Mouse (Mus musculus): ENCODE data around the gene Setd6. TPM values are rescaled to one million over a fixed set of nuclear protein-coding genes. Genes with fewer than 3 reads are reported as not detected.
A peak's percentile ranks its signal among the peaks of the same experiment; 100 is the strongest.

Setd6 gene
- total and polyA plus RNA-seq, 3 experiments, result 16.3 to 39.7 (median 28.9) TPM

DNA sequence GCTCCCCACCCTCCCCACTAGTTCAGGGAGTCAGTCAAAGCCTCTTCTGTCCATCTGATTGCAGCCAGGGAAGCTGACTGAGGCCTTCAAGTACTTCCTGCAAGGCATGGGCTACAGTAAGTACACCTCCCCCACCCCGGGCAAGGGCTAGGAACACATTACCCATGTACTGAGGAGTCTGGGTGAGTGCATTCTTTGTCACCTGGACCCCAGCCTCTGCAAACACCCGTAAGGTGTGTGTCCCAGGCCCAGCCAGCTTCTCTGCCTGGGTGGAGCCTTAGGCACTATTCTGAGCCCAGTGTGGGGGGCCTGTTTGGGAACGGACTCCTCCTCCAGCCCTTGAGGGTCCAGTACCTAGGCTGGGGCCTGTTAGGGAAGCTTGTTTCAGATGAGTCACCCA lies 4.7 kb upstream of the Setd6 start:
- no peak for DNase-seq

DNA sequence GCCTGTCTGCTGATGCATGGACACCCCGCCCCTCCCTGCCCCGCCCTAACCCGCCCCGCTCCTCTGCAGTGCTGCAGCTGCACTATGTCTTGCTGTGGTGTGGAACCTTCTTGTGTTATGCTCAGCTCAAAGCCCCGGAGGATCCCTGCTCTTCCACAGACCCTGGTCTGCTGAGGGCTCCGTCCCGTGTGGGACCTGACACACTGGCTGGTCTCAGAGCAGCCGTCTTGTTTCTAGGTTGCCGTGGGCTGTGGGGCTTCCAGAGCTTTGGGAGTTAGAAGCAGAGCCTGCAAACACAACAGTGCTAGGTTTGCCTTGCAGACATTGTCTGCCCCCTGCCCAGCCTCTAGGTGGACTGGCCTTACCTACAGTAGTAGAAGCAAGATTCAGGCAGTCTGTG lies 3.3 kb upstream of the Setd6 start:
- DNase-seq, result no peak

DNA sequence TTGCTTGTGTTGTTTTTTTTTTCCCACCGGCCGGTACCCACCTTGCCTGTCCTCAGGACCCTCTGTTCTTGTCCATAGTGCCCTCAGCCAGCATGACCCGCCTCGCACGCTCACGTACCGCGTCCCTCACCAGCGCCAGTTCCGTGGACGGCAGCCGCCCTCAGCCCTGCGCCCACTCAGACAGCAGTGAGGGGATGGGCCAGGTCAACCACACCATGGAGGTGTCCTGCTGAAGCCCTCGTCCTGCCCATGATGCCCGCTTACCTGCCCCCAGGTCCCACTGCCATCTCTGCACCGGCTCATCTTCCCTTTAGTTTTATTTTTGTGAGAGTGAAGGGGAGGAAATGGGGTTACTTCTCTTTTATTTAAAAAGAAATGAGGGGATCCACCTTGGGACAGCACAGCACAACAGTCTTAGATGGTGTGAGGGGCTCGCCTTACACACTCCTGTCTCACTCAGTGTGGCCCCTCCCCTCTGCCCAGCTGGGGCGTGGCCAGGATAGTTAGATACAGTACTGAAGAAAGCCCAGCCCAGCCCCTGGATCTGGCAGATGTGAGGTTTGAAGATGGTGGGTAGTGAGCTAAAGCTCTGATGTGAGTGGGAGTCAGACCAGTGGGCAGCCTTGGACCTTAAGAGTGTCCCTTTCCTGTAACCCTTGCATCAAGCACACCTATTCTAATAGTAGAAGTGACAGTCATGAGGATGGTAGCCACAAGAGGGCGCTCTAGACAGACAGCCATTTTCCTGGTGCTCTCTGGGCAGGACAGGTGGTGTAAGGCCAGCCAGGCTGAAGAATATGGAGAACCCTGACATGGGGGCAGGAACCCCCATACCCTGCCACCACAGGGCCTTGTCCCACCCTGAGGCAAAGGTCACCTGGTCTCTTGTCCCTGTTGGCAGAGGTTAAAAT lies 2.3 kb upstream of the Setd6 start:
- peak; percentile 72 for DNase-seq

DNA sequence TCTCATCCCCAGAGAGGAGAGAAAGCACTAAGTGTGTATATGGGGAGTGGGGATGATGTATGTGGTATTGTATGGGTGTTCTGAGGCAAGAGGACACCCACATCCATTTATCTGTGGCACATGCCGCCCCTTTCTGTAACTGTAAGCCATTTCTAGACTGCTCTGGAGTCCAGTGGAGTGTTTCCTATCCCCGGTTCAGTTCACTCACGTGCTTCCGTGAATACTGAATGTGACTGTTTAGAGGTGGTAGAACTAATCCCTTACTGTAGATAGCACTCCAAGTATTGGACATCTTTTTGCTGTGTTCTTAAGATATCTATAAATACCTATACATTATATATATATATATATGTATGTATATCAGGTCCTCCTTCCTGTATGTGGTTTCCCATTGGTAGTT lies 1.3 kb upstream of the Setd6 start:
- no peak for DNase-seq

DNA sequence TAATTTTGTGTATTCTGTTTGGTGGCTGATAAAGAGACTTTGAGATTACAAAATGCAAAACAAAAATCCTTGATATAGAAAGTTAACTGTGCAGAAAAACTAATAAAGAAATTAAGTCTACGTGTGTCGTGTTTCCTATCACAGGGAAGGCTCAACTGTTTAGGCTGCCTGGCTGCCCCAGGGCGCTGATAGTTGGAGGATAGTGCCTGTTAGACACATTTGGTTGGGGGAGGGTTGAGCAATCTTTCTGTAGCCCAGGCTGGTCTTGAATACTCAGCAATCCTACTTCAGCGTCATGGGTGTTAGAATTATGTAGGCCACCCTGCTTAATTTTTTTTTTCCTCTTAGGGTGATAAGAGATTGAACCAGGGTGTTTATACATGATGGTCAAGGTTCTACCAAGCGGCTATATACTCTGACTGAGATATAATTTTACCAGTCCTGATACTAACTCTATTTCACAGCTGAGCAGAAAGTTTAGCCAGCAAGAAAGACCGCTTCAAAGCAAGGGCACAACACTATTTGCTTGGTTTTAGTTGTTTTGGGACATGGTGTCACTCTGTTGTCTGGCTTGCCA lies 756 bp upstream of the Setd6 start:
- DNase-seq, result no peak

DNA sequence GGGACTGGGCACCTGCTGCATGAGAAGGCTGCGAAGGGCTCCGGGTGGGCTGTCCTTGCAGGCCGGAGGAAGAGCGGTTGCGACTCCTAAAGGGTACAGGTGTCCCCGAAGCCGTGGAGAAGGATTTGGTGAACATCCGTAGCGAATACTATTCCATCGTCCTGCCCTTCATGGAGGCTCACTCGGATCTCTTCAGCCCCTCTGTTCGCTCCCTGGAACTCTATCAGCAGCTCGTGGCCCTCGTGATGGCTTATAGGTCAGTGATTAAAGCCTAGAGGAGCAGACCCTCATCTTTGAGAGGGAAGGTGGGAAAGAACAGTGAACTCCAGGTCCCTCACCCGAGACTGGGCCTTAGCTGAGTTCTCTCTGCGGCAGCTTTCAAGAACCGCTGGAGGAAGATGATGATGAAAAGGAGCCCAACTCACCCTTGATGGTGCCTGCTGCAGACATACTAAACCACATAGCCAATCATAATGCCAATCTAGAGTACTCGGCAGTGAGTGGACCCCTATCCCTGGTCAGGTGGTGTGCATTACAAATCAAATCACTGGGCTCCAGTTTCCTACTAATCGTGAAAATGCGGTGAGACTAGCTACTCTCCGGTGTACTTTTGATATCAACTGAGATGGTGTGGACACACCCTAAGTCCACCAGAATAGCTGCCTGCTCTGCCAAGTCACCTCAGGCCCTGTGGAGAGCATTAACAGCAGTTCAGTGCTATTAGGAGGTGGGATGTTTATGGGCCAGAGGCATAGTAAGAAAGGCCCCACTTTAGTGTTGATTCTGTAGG lies 1.1 kb downstream of the Setd6 start:
- no peak for DNase-seq

DNA sequence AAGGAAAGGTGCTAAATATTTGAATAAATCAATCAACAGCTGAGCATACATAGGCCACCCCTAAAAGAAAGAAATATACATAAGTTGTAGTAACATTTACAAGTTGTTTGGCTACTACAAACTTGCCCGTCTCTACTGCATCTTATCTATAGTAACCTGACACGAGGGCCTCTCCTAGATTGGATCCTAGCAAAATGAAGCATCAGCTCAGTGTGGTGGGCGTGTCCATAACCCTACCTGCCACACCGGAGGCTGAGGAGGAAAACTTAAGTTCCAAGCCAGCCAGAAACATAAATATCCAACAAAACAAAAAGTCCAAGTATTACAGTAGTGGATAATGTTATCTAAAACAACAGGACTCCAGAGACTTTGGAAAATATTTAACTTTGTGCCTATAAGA lies 11.9 kb downstream of the Setd6 start:
- no peak for DNase-seq

DNA sequence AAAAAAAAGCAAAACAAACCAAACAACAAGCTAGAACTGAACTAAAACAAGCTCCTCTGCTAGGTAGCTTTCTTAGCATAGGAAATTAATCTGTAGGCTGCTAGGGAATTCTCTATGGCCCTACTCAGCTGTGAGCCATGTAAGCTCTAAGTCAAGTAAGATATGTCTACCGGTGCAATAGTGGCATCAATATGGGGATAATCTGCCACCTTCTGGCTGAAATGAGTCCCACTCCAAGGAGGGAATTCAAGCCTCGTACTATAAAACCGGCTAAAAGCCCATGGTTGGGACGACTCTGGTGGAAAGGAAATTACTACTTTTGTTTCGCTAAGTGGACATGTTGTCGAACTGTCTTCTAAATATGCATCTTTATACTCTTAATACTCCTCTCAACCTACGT lies 22.9 kb downstream of the Setd6 start:
- peak; percentile 10 for DNase-seq

DNA sequence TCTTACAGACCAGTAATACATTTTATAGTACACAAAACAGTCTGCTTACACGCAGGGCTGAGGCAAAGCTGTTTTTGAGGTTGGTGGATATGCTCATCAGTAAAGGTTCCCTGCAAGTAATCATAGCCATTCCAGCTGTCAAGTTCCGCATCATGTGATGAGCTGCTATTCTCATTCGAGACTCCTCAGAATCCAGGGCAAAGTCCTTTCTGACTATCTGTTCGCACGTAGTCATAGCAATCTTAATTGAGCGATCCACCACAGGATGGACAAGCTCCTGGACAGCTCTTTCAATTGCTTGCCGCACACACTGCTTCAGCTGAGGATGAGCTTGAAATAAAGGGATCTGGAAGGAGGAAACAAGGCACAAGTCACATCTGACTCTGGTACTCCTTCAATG lies 26.1 kb downstream of the Setd6 start:
- no peak for DNase-seq

DNA sequence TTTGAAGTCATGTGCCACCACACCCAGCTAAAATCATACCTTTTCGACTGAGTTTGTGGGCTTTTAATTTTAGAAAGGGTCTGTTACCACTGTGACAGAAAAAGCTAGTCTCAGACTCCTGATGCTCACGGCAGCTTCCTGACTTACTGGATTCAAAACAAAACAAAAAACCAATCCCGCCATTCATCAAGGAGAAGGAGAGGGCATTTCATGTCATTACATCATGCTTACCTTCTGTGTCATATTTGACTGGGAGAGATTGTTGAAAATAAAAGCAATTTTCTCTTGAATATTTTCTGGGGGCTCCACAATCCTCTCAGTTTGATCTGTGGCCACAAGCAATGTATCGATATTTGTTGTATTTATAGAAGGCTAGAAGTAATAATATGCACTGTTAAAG lies 32.3 kb downstream of the Setd6 start:
- DNase-seq, result no peak

DNA sequence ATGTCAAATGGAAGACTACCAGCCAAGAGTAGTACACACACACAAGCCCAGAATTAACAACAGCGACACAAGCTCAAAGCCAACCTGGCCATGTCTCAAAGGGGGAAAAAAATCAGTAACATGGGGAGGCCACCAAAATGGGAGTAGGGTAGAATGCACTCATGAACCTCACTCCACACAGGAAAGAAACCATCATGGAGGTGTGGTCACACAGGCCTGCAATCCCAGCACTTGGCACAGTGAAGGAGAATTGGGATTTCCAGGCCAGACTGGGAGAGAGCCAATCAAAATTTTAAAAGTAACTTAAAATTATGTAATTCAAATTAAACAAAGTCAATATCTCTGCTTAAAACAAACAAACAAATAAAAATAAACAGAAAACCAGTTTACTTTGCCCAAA lies 36.2 kb downstream of the Setd6 start:
- no peak for DNase-seq

DNA sequence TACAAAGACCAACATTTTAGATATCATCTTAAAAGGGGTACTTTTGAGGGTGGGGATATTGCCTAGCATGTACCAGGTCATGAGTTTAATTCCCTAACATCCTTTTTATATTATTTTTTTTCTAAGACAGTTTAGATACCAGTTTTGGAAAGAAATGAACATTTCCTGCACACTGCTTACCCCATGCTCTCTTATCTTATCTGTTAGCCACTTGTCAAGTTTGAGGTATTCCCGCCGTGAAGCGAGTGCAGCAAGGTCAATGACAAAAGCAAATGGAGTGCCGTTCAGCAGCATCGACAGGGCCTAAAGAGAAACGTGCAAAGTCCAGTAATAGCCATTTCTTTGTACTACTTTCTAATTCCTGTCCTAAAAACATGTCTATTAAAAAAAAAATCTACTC lies 44.6 kb downstream of the Setd6 start:
- peak; percentile 57 for DNase-seq

DNA sequence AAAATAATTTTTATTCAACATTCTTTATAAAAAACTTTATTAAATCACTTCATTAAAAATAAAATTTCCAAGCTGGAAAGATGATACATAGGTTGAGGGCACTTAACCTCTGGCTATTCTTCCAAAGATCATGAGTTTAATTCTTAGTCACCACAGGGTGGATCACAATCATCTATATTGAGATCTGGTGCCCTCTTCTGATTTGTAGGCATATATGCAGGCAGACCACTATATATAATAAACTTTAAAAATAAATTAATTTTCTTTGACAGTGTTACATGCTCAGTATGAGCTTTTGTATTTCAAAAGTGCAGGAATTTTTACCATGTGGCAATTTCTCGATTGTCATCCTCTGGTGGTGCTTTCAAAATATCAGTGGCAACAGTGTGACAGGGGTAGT lies 48.5 kb downstream of the Setd6 start:
- no peak for DNase-seq

Small RNA genes within 50 kb of the gene (microRNA-seq; reads per million reads assigned to microRNA genes)
- 1.2 to 3.1 reads per million in 2 experiments for gene Mir7073

Other genes starting within 250 kb of the Setd6 start
- 10 to 100 TPM; 59.4 to 86.9 TPM for gene Csnk2a2, start 225.8 kb upstream of the Setd6 start, total RNA-seq (2021)
- gene Csnk2a2, start 225.8 kb upstream of the Setd6 start, polyA plus RNA-seq (2012; rRNA removed), result 10.0 and 13.9 TPM in 2 replicates
- 1 to 10 TPM in 1 of 2 experiments, under 1 TPM in 1; 0.81 to 1.7 TPM for gene Ccdc113, start 181.8 kb upstream of the Setd6 start, total RNA-seq (2021)
- gene Ccdc113, start 181.8 kb upstream of the Setd6 start, polyA plus RNA-seq (2012; rRNA removed), result 0.10 TPM in 1 of 2 replicates, not detected in the other
- gene Prss54, start 139.5 kb upstream of the Setd6 start, total RNA-seq (2021), result not detected
- not detected in 2 replicates for gene Prss54, start 139.5 kb upstream of the Setd6 start, polyA plus RNA-seq (2012; rRNA removed)
- 1 to 10 TPM; 2.0 to 2.8 TPM for gene Gins3, start 82.4 kb upstream of the Setd6 start, total RNA-seq (2021)
- gene Gins3, start 82.4 kb upstream of the Setd6 start, polyA plus RNA-seq (2012; rRNA removed), result 1.2 and 1.7 TPM in 2 replicates
- gene Ndrg4, start 38.9 kb upstream of the Setd6 start, total RNA-seq (2021), result 10 to 100 TPM; 18.5 to 30.1 TPM
- gene Ndrg4, start 38.9 kb upstream of the Setd6 start, polyA plus RNA-seq (2012; rRNA removed), result 81.1 and 101 TPM in 2 replicates
- gene Cnot1, start 91.6 kb downstream of the Setd6 start, total RNA-seq (2021), result 100 to 1,000 TPM; 113 to 193 TPM
- 27.6 and 52.4 TPM in 2 replicates for gene Cnot1, start 91.6 kb downstream of the Setd6 start, polyA plus RNA-seq (2012; rRNA removed)
- gene Sap18b, start 109.5 kb downstream of the Setd6 start, total RNA-seq (2021), result 100 to 1,000 TPM; 178 to 183 TPM
- gene Sap18b, start 109.5 kb downstream of the Setd6 start, polyA plus RNA-seq (2012; rRNA removed), result 25.5 and 27.5 TPM in 2 replicates
- 10 to 100 TPM; 16.8 to 20.8 TPM for gene Slc38a7, start 137.7 kb downstream of the Setd6 start, total RNA-seq (2021)
- gene Slc38a7, start 137.7 kb downstream of the Setd6 start, polyA plus RNA-seq (2012; rRNA removed), result 26.7 and 34.1 TPM in 2 replicates
- 100 to 1,000 TPM; 131 to 140 TPM for gene Got2, start 172.7 kb downstream of the Setd6 start, total RNA-seq (2021)
- gene Got2, start 172.7 kb downstream of the Setd6 start, polyA plus RNA-seq (2012; rRNA removed), result 105 and 111 TPM in 2 replicates

Measured in adrenal gland, adult 2 months (tissue).